Mouse (Mus musculus) embryonic facial prominence, embryonic 12.5 days (tissue): ENCODE measurements at regions not wholly inside any gene's neighbourhood (a gene's known extent, or its start where the extent isn't known, plus 50 kb on each side); places are given as distances from the start of the nearest gene placed in this dataset.
A peak's percentile ranks its signal among the peaks of the same experiment; 100 is the strongest.

Source experiments
- ATAC-seq: fragments of 200-750 bp; cut with Nextera tagmentation; 2 replicates; pipeline ENCODE4 v1.8.0; 2017; ENCODE audit not compliant: insufficient number of reproducible peaks, insufficient read depth, low FRiP score, low TSS enrichment
- H3K27ac ChIP-seq: fragments of 300-500 bp; sonication (generic); 2 replicates; pipeline ENCODE4 v1.5.1; 2016; ENCODE audit warnings: mild to moderate bottlenecking
- H3K27me3 ChIP-seq: fragments of 300-500 bp; sonication (generic); 2 replicates; pipeline ENCODE4 v1.6.1; 2016; ENCODE audit warnings: mild to moderate bottlenecking, moderate library complexity
- H3K36me3 ChIP-seq: fragments of 300-500 bp; sonication (generic); 2 replicates; pipeline ENCODE4 v1.6.1; 2016; ENCODE audit warnings: mild to moderate bottlenecking
- H3K4me1 ChIP-seq: fragments of 300-500 bp; sonication (generic); 2 replicates; pipeline ENCODE4 v1.6.1; 2016
- H3K4me2 ChIP-seq: fragments of 300-500 bp; sonication (generic); replicated peaks from 2 replicates; pipeline ENCODE4 v1.6.1; 2016; ENCODE audit warnings: mild to moderate bottlenecking, moderate library complexity
- H3K4me3 ChIP-seq: fragments of 300-500 bp; sonication (generic); 2 replicates; pipeline ENCODE4 v1.5.1; 2016; ENCODE audit warnings: mild to moderate bottlenecking
- H3K9ac ChIP-seq: fragments of 300-500 bp; sonication (generic); 2 replicates; pipeline ENCODE4 v1.6.1; 2016; ENCODE audit warnings: mild to moderate bottlenecking, moderate library complexity
- H3K9me3 ChIP-seq: fragments of 300-500 bp; sonication (generic); 2 replicates; pipeline ENCODE4 v1.6.1; 2016; ENCODE audit warnings: mild to moderate bottlenecking, moderate library complexity
- WGBS: fragments of 180-500 bp; shearing (Covaris S2); methylation state at CpG from one replicate; pipeline ENCODE4 v1.1.7; 2016; 5-methylcytosine and 5-hydroxymethylcytosine counted together

GRCm38 (mm10) chr13:28528898-28529511, 271.7 kb downstream of the Gm11361 start:
- H3K4me3 ChIP-seq = no peak overlapping the region
- no peak overlapping the region for H3K9ac ChIP-seq
- ATAC-seq = no peak
- WGBS = 85% methylated on average over 4 of the region's 4 CpGs
- H3K27ac ChIP-seq = no peak overlapping the region
- no peaks in the 10 kb centered on the region for H3K27me3 ChIP-seq
- H3K4me1 ChIP-seq = peaks cover 6% of the 10 kb centered on the region; the same call in 1 of the 2 replicates
- H3K4me2 ChIP-seq = no peak overlapping the region
- peaks cover 5% of the 10 kb centered on the region for H3K36me3 ChIP-seq
- H3K9me3 ChIP-seq = 0 out of 2 replicates have a peak, but pooled peaks cover 5% of the 10 kb centered on the region

DNA sequence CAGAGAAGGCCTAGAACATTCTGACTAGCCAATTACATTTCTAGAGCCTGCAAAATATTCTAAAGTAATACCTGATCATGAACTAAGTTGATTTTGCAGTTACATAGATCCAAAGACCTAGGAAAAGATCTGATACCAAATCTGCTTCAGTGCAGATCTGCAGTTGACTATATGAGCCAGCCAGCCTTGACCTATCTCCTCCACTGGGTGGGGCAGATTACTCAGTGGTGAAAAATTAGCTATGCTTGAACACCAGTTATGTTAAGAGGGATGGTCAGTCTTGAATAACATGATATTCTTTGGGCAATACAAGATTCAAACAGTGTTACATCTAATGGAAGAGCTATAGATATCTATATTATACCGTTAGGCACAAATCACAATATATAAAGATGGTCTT, 269.0 kb downstream of the Gm11361 start:
- no peak overlapping the region for H3K4me2 ChIP-seq
- no peaks in the 10 kb centered on the region for H3K4me1 ChIP-seq
- WGBS = 87% methylated on average over 1 of the region's 1 CpGs
- no peak overlapping the region for H3K27ac ChIP-seq
- no peaks in the 10 kb centered on the region for H3K27me3 ChIP-seq
- H3K4me3 ChIP-seq = no peak overlapping the region
- peaks cover 5% of the 10 kb centered on the region for H3K36me3 ChIP-seq
- H3K9ac ChIP-seq = no peak overlapping the region
- no peak for ATAC-seq
- 0 out of 2 replicates have a peak, but pooled peaks cover 5% of the 10 kb centered on the region for H3K9me3 ChIP-seq

DNA sequence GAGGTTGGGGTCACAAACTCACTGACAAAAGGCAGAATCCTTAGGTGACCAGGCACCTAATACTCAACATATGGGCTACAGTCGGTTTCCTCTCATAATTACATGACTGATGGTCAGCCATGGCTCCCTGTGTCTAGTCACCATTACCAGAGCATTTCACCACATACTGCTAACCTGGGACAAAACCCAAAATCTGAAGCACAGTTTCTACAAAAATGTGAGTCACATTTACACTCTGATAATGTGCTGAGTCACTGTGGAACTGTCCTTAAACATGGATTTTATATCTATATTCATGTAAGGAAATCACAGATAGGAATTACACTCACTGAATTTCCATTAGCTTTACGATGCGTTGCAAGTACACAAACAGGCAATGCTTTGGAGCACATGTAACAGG, 267.1 kb downstream of the Gm11361 start:
- WGBS = 92% methylated on average over 3 of the region's 3 CpGs
- ATAC-seq = no peak
- H3K4me2 ChIP-seq = no peak overlapping the region

DNA sequence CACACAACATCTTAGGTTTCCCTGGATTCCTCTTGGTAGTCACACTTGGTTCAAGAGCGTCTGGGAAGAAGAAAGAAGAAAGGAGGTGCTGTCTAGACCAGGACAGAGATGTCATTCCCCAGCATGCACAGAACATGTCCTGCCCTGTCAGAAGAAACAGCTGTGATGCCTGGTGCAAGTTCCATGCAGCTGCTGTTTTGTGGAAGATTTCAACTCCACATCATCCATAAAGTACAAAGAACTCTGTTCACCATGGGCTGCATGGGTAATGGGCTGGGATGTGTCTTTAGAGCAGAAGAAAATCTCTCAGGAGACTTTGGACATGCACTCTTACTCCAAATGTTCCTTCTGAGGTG, 262.8 kb downstream of the Gm11361 start:
- H3K9ac ChIP-seq = no peak overlapping the region
- no peak overlapping the region for H3K4me2 ChIP-seq
- H3K4me3 ChIP-seq = no peak overlapping the region
- H3K4me1 ChIP-seq = 0 out of 2 replicates have a peak, but pooled peaks cover 5% of the 10 kb centered on the region
- no peaks in the 10 kb centered on the region for H3K9me3 ChIP-seq
- no peaks in the 10 kb centered on the region for H3K36me3 ChIP-seq
- 61% methylated on average over 1 of the region's 1 CpGs for WGBS
- no peak overlapping the region for H3K27ac ChIP-seq
- H3K27me3 ChIP-seq = no peaks in the 10 kb centered on the region
- ATAC-seq = no peak

More for the DNA sequence above, 267.1 kb downstream of the Gm11361 start:
- no peak overlapping the region for H3K27ac ChIP-seq
- no peak overlapping the region for H3K9ac ChIP-seq
- no peaks in the 10 kb centered on the region for H3K27me3 ChIP-seq
- H3K4me1 ChIP-seq = no peaks in the 10 kb centered on the region
- no peaks in the 10 kb centered on the region for H3K9me3 ChIP-seq
- no peaks in the 10 kb centered on the region for H3K36me3 ChIP-seq
- H3K4me3 ChIP-seq = no peak overlapping the region

DNA sequence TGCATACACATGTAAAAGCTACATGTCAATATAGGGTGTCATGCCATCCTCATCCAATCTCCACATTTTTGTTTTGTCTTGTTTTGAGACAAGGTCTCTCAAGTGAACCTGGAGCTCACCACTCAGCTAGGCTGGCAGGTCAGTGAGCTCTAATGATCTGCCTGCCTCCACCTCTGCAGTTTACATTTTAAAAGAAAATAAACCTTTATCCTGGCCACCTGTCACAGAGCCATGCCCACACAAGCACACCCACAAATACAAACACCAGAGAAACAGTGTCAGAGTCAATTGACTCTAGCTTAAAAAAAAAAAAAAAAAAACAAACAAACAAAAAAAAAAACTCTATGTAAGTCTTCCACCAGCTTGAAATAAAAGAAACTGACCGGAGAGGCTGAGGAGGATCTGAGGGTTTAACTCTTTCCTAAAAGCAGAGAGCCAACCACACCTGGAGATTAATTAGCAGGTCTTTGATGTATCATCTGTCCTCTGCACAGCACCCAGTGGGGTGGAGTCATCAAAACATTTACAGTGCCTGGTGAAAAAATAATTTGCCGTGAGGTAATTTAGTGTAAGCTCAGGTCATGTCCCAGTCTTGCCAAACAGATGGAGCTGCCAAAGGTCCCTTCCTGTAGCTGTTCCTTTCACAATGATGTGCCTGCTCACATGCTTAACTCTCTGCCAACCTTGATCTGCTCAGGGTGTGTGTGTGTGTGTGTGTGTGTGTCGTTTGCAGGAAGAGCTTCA, 262.2 kb downstream of the Gm11361 start:
- Histone ChIP-seq H3K27ac (0 out of 2 replicates have a peak overlapping the region, but pooled peaks have one; percentile 30), H3K9ac (no peak overlapping the region), H3K36me3 (no peaks in the 10 kb centered on the region), H3K4me1 (0 out of 2 replicates have a peak, but pooled peaks cover 5% of the 10 kb centered on the region), H3K4me3 (no peak overlapping the region), H3K4me2 (no peak overlapping the region), H3K9me3 (no peaks in the 10 kb centered on the region), H3K27me3 (no peaks in the 10 kb centered on the region)
- no peak for ATAC-seq
- WGBS = 54% methylated on average over 3 of the region's 3 CpGs

DNA sequence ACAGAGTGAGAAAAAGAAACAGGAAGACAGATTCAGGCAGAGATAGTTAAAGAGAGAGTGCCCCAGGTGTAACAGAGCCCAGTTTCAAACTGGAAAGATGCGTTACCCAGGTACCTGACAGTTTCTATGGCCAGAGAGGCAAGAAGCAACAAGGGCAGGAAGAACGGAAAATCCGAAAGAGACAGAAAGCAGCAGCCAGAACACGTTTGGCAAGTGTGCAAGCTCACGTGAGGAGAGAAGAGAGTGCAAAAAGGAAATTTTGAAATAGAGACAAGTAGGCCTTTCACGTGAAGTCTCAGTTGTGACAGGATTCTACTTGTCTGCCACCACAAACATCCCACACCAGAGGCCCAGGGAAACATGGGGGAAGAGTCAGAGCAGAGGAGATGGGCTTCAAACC, 259.8 kb downstream of the Gm11361 start:
- ATAC-seq = no peak
- no peak overlapping the region for H3K9ac ChIP-seq

GRCm38 (mm10) chr13:28516636-28517035, 259.3 kb downstream of the Gm11361 start:
- Histone ChIP-seq H3K4me2 (no peak overlapping the region), H3K9ac (no peak overlapping the region), H3K4me1 (0 out of 2 replicates have a peak, but pooled peaks cover 5% of the 10 kb centered on the region), H3K9me3 (no peaks in the 10 kb centered on the region), H3K27ac (peak overlapping the region; percentile 46; the same call in 1 of the 2 replicates), H3K4me3 (no peak overlapping the region), H3K36me3 (no peaks in the 10 kb centered on the region; the same call in 1 of the 2 replicates), H3K27me3 (no peaks in the 10 kb centered on the region)
- WGBS = 53% methylated on average over 2 of the region's 2 CpGs
- ATAC-seq = no peak

More for the DNA sequence above, 259.8 kb downstream of the Gm11361 start:
- no peaks in the 10 kb centered on the region for H3K9me3 ChIP-seq
- 77% methylated on average over 6 of the region's 6 CpGs for WGBS
- H3K27ac ChIP-seq = peak overlapping the region; percentile 46; the same call in 1 of the 2 replicates
- 0 out of 2 replicates have a peak, but pooled peaks cover 5% of the 10 kb centered on the region for H3K4me1 ChIP-seq
- H3K4me2 ChIP-seq = no peak overlapping the region
- H3K4me3 ChIP-seq = no peak overlapping the region
- H3K27me3 ChIP-seq = no peaks in the 10 kb centered on the region
- H3K36me3 ChIP-seq = no peaks in the 10 kb centered on the region; the same call in 1 of the 2 replicates

DNA sequence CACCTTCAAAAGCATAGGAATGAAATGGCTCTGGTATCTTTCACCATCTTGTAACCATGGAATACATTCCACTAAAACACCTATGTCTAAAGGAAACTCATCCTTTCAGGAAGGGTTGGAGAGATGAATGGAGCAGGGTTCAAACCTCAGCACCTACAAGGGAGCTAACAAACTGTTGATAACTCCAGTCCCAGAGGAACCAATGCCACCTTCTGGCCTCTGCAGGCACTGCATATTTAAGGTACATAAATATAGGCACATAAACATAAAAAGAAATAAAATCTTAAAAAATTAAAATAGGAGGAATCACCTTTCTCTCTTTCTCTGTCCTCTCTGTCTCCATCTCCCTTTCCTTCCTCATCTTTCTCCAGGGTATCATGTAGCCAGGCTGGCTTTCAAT, 256.9 kb downstream of the Gm11361 start:
- H3K36me3 ChIP-seq = no peaks in the 10 kb centered on the region; the same call in 1 of the 2 replicates
- ATAC-seq = no peak
- H3K4me2 ChIP-seq = no peak overlapping the region
- no peaks in the 10 kb centered on the region for H3K9me3 ChIP-seq
- H3K4me1 ChIP-seq = 0 out of 2 replicates have a peak, but pooled peaks cover 5% of the 10 kb centered on the region
- H3K27ac ChIP-seq = no peak overlapping the region
- H3K27me3 ChIP-seq = no peaks in the 10 kb centered on the region
- H3K9ac ChIP-seq = no peak overlapping the region
- no peak overlapping the region for H3K4me3 ChIP-seq

DNA sequence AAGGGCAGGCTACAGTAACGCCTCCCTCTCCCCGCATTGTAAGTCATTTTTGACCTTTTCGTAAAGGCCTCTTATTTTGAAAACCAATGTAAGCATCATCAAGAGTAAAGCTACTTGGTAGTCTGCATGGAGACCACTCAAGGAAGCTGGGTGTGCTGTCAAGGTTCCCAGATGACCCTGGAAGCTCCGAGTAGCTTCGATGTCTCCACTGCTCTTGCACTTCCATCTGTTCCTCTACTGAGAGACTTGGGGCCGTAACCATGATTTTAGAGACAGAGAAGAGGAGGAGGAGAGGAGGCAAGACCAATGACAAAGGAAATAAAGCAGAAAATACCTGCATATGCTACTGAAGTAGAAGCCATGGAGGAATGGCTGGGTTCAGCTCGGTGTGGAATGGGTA, 256.0 kb downstream of the Gm11361 start:
- Histone ChIP-seq H3K4me2 (no peak overlapping the region), H3K9ac (no peak overlapping the region), H3K36me3 (no peaks in the 10 kb centered on the region; the same call in 1 of the 2 replicates), H3K27me3 (no peaks in the 10 kb centered on the region), H3K4me3 (no peak overlapping the region), H3K27ac (no peak overlapping the region), H3K9me3 (no peaks in the 10 kb centered on the region), H3K4me1 (0 out of 2 replicates have a peak, but pooled peaks cover 5% of the 10 kb centered on the region)
- WGBS = 93% methylated on average over 7 of the region's 7 CpGs
- no peak for ATAC-seq

- Histone ChIP-seq H3K4me2 (no peak overlapping the region), H3K9ac (no peak overlapping the region), H3K36me3 (no peaks in the 10 kb centered on the region; the same call in 1 of the 2 replicates), H3K4me1 (peaks cover 3% of the 10 kb centered on the region; the same call in 1 of the 2 replicates), H3K27ac (no peak overlapping the region), H3K9me3 (no peaks in the 10 kb centered on the region), H3K4me3 (no peak overlapping the region), H3K27me3 (no peaks in the 10 kb centered on the region)
- WGBS = 79% methylated on average over 11 of the region's 11 CpGs
- 0 out of 2 replicates have a peak, but pooled peaks have one; percentile 47 for ATAC-seq
These were observed 255.4 kb downstream of the Gm11361 start for GRCm38 (mm10) chr13:28512573-28513334.

- Histone ChIP-seq H3K27ac (no peak overlapping the region), H3K9me3 (no peaks in the 10 kb centered on the region), H3K4me3 (no peak overlapping the region), H3K27me3 (no peaks in the 10 kb centered on the region), H3K4me2 (no peak overlapping the region), H3K36me3 (no peaks in the 10 kb centered on the region), H3K9ac (no peak overlapping the region), H3K4me1 (peaks cover 7% of the 10 kb centered on the region; the same call in 1 of the 2 replicates)
- WGBS = 27% methylated on average over 2 of the region's 2 CpGs
- no peak for ATAC-seq
These were observed 250.9 kb downstream of the Gm11361 start for GRCm38 (mm10) chr13:28508184-28508583.
